Mouse (Mus musculus) yolk sac, embryonic 10.5 days (tissue): ENCODE results near the gene Ntng2.

Source experiments
- DNase-seq: peaks from one replicate; pipeline ENCODE4 v3.0.0-alpha.2; 2017; ENCODE audit warnings: low spot score

The Ntng2 gene

GRCm38 (mm10) chr2:29252599-29253204 is at the start of gene Ntng2:
TSS of gene Ntng2 (minus strand) at chr2:29253005.
- DNase-seq = peak; percentile 21

- DNase-seq = no peak
Observed at GRCm38 (mm10) chr2:29295557-29295956, 42.8 kb upstream of the Ntng2 start.

- DNase-seq = no peak
Observed at GRCm38 (mm10) chr2:29287651-29288050, 34.8 kb upstream of the Ntng2 start.

- DNase-seq = no peak
Observed at GRCm38 (mm10) chr2:29277703-29278121, 24.9 kb upstream of the Ntng2 start.

GRCm38 (mm10) chr2:29271803-29272518 is 19.2 kb upstream of the Ntng2 start:
- no peak for DNase-seq

- no peak for DNase-seq
Observed at GRCm38 (mm10) chr2:29271098-29271497, 18.3 kb upstream of the Ntng2 start.

- no peak for DNase-seq
Observed at GRCm38 (mm10) chr2:29266810-29267209, 14.0 kb upstream of the Ntng2 start.

GRCm38 (mm10) chr2:29262436-29262915 is 9.7 kb upstream of the Ntng2 start:
- no peak for DNase-seq

- DNase-seq = no peak
Observed at GRCm38 (mm10) chr2:29261126-29261525, 8.3 kb upstream of the Ntng2 start.

GRCm38 (mm10) chr2:29253205-29253865 is 530 bp upstream of the Ntng2 start:
- DNase-seq = peak; percentile 11

- DNase-seq = peak; percentile 23
Observed at GRCm38 (mm10) chr2:29252059-29252598, 676 bp downstream of the Ntng2 start.

GRCm38 (mm10) chr2:29251095-29252058 is 1.4 kb downstream of the Ntng2 start:
- DNase-seq = no peak

GRCm38 (mm10) chr2:29250263-29251094 is 2.3 kb downstream of the Ntng2 start:
- DNase-seq = no peak

GRCm38 (mm10) chr2:29249852-29250251 is 3.0 kb downstream of the Ntng2 start:
- DNase-seq = no peak

- no peak for DNase-seq
Observed at GRCm38 (mm10) chr2:29248551-29248950, 4.3 kb downstream of the Ntng2 start.

- DNase-seq = no peak
Observed at GRCm38 (mm10) chr2:29247386-29247785, 5.4 kb downstream of the Ntng2 start.

- DNase-seq = no peak
Observed at GRCm38 (mm10) chr2:29246891-29247290, 5.9 kb downstream of the Ntng2 start.

GRCm38 (mm10) chr2:29246275-29246674 is 6.5 kb downstream of the Ntng2 start:
- DNase-seq = no peak

GRCm38 (mm10) chr2:29245341-29245779 is 7.4 kb downstream of the Ntng2 start:
- peak; percentile 11 for DNase-seq

GRCm38 (mm10) chr2:29239329-29239728 is 13.5 kb downstream of the Ntng2 start:
- DNase-seq = no peak

- DNase-seq = peak; percentile 32
Observed at GRCm38 (mm10) chr2:29237623-29238022, 15.2 kb downstream of the Ntng2 start.
